Mouse (Mus musculus): ENCODE data around the gene Rnf43.

Rnf43 gene

GRCm38 (mm10) chr11:87758161-87758911, 95.8 kb downstream of the Rnf43 start:
- in situ Hi-C loops (cut with MboI, MseI), result loop anchor here in 1 of 2 experiments (10.0 kb wide), 1 partner anchor 1174 kb away; no protein-coding TSS in a partner anchor

- in situ Hi-C loops (cut with MboI, MseI), result loop anchor here in 1 of 2 experiments (10.0 kb wide), 1 partner anchor 1174 kb away; no protein-coding TSS in a partner anchor
Measured at GRCm38 (mm10) chr11:87758957-87759608, 96.6 kb downstream of the Rnf43 start.

GRCm38 (mm10) chr11:87759609-87760005, 97.1 kb downstream of the Rnf43 start:
- in situ Hi-C loops (cut with MboI, MseI), result loop anchor here in 1 of 2 experiments (5.0 to 10.0 kb wide), 2 partner anchors 292 to 1175 kb away; no protein-coding TSS in a partner anchor

- in situ Hi-C loops (cut with MboI, MseI), result loop anchor here in 1 of 2 experiments (5.0 kb wide), 1 partner anchor 293 kb away; no protein-coding TSS in a partner anchor
Measured at GRCm38 (mm10) chr11:87760301-87761081, 98.0 kb downstream of the Rnf43 start, which contains the start of gene Tspoap1. Gene Tspoap1 (plus strand): TSS chr11:87760541.

GRCm38 (mm10) chr11:87761181-87761721, 98.7 kb downstream of the Rnf43 start:
- in situ Hi-C loops (cut with MboI, MseI), result loop anchor here in 1 of 2 experiments (5.0 kb wide), 1 partner anchor 294 kb away; no protein-coding TSS in a partner anchor

- in situ Hi-C loops (cut with MboI, MseI), result loop anchor here in 1 of 2 experiments (5.0 kb wide), 1 partner anchor 295 kb away; no protein-coding TSS in a partner anchor
Measured at GRCm38 (mm10) chr11:87761806-87762701, 99.5 kb downstream of the Rnf43 start.

GRCm38 (mm10) chr11:87762702-87763385, 100.3 kb downstream of the Rnf43 start:
- in situ Hi-C loops (cut with MboI, MseI), result loop anchor here in 1 of 2 experiments (5.0 kb wide), 1 partner anchor 296 kb away; no protein-coding TSS in a partner anchor

GRCm38 (mm10) chr11:87763511-87763987, 101.0 kb downstream of the Rnf43 start:
- in situ Hi-C loops (cut with MboI, MseI), result loop anchor here in 1 of 2 experiments (5.0 kb wide), 1 partner anchor 296 kb away; no protein-coding TSS in a partner anchor

GRCm38 (mm10) chr11:87763988-87764876, 101.7 kb downstream of the Rnf43 start:
- in situ Hi-C loops (cut with MboI, MseI), result loop anchor here in 1 of 2 experiments (5.0 kb wide), 1 partner anchor 297 kb away; no protein-coding TSS in a partner anchor

- in situ Hi-C loops (cut with MboI, MseI), result loop anchor here (5.0 kb wide), 2 partner anchors 41 to 106 kb away; partner anchors contain the start of gene Rnf43 (in 1 of the 2)
Measured at GRCm38 (mm10) chr11:87768745-87769144, 106.2 kb downstream of the Rnf43 start.

- in situ Hi-C loops (cut with MboI, MseI), result loop anchor here in 1 of 2 experiments (5.0 kb wide), 2 partner anchors 109 to 169 kb away; partner anchors contain the start of gene Rnf43
Measured at GRCm38 (mm10) chr11:87770989-87771388, 108.5 kb downstream of the Rnf43 start.

GRCm38 (mm10) chr11:87772354-87772753, 109.8 kb downstream of the Rnf43 start:
- in situ Hi-C loops (cut with MboI, MseI), result loop anchor here in 1 of 2 experiments (5.0 kb wide), 2 partner anchors 110 to 170 kb away; partner anchors contain the start of gene Rnf43

- in situ Hi-C loops (cut with MboI, MseI), result no loop called here
Measured at GRCm38 (mm10) chr11:87778100-87778765, 115.7 kb downstream of the Rnf43 start.

GRCm38 (mm10) chr11:87778915-87779314, 116.4 kb downstream of the Rnf43 start:
- in situ Hi-C loops (cut with MboI, MseI), result no loop called here

- in situ Hi-C loops (cut with MboI, MseI), result no loop called here
Measured at GRCm38 (mm10) chr11:87779392-87779791, 116.9 kb downstream of the Rnf43 start.

GRCm38 (mm10) chr11:87780130-87780529, 117.6 kb downstream of the Rnf43 start:
- in situ Hi-C loops (cut with MboI, MseI), result no loop called here

All from T-helper 17 cell (primary cell).